Mouse (Mus musculus) hindbrain, postnatal 0 days (tissue): ENCODE data around the gene Rnf216. TPM values are rescaled to one million over a fixed set of nuclear protein-coding genes. Genes with fewer than 3 reads are reported as not detected.
A peak's percentile ranks its signal among the peaks of the same experiment; 100 is the strongest.

Source experiments
- ATAC-seq: fragments of 200-750 bp; cut with Nextera tagmentation; 2 replicates; pipeline ENCODE4 v1.8.0; 2017; ENCODE audit warnings: mild to moderate bottlenecking, moderate TSS enrichment, moderate library complexity
- DNase-seq: peaks from one replicate; pipeline ENCODE4 v3.0.0-alpha.2; 2015; ENCODE audit warnings: low spot score
- H3K27ac ChIP-seq: fragments of 300-500 bp; sonication (generic); 2 replicates; pipeline ENCODE4 v1.5.1; 2014; ENCODE audit warnings: mild to moderate bottlenecking
- H3K27me3 ChIP-seq: fragments of 300-500 bp; sonication (generic); 2 replicates; pipeline ENCODE4 v1.6.1; 2014; ENCODE audit warnings: low read length, mixed read lengths; ENCODE audit not compliant: insufficient read depth
- H3K36me3 ChIP-seq: fragments of 300-500 bp; sonication (generic); 2 replicates; pipeline ENCODE4 v1.6.1; 2014; ENCODE audit warnings: low read length, mixed read lengths; ENCODE audit not compliant: insufficient read depth
- H3K4me1 ChIP-seq: fragments of 300-500 bp; sonication (generic); 2 replicates; pipeline ENCODE4 v1.6.1; 2014; ENCODE audit warnings: antibody characterized with exemption, low read length, mixed read lengths; ENCODE audit not compliant: insufficient read depth
- H3K4me2 ChIP-seq: fragments of 300-500 bp; sonication (generic); 2 replicates; pipeline ENCODE4 v1.6.1; 2014; ENCODE audit warnings: low read depth, mild to moderate bottlenecking, low read length, moderate library complexity, mixed read lengths
- H3K4me3 ChIP-seq: fragments of 300-500 bp; sonication (generic); 2 replicates; pipeline ENCODE4 v1.5.1; 2014; ENCODE audit warnings: low read length
- H3K9ac ChIP-seq: fragments of 300-500 bp; sonication (generic); replicated peaks from 2 replicates; pipeline ENCODE4 v1.6.1; 2014; ENCODE audit warnings: mild to moderate bottlenecking, low read length, moderate library complexity, mixed read lengths
- H3K9me3 ChIP-seq: fragments of 300-500 bp; sonication (generic); 2 replicates; pipeline ENCODE4 v1.6.1; 2016; ENCODE audit warnings: low read length, mixed read lengths
- CTCF ChIP-seq: IDR thresholded peaks from 2 replicates; pipeline ENCODE4 v1.5.1; 2016; ENCODE audit warnings: antibody characterized with exemption, control low read depth, low read depth
- WGBS: fragments of 180-500 bp; shearing (Covaris S2); extraction: QIAGEN DNeasy Blood & Tissue Kit; methylation state at CpG from one replicate; pipeline ENCODE4 v1.1.7; 2014; 5-methylcytosine and 5-hydroxymethylcytosine counted together
- polyA plus RNA-seq: library from polyadenylated mRNA; unstranded; fragments of >200 nt; fragmentation: Nextera tagmentation; extraction: Ambion mirVana; gene quantifications from 2 replicates; pipeline ENCODE4 v1.2.1, GENCODE M21; 2015
- total RNA-seq: library from RNA; depleted of rRNA; stranded (reverse); fragments of >200 nt; gene quantifications from 2 replicates; pipeline ENCODE4 v1.2.3, GENCODE M21; 2014

Rnf216 gene
- total and polyA plus RNA-seq, 2 experiments from 2014 or later, result 25.3 to 28.0 TPM

GRCm38 (mm10) chr5:143127837-143128236, 15.0 kb upstream of the Rnf216 start:
- H3K36me3 ChIP-seq, result no peaks in the 10 kb centered on the region
- H3K27me3 ChIP-seq, result no peaks in the 10 kb centered on the region
- TF ChIP-seq CTCF, result no peak
- no peak overlapping the region for H3K27ac ChIP-seq
- no peaks in the 10 kb centered on the region for H3K9me3 ChIP-seq
- WGBS, result 69% methylated on average over 8 of the region's 8 CpGs
- no peak overlapping the region for H3K4me2 ChIP-seq
- DNase-seq (peak; percentile 17), ATAC-seq (no peak)
- no peak overlapping the region for H3K9ac ChIP-seq
- no peak overlapping the region for H3K4me3 ChIP-seq
- no peaks in the 10 kb centered on the region for H3K4me1 ChIP-seq

GRCm38 (mm10) chr5:143126908-143127307, 14.1 kb upstream of the Rnf216 start:
- DNase-seq, result no peak
- Histone ChIP-seq H3K9ac (no peak overlapping the region), H3K9me3 (no peaks in the 10 kb centered on the region)

GRCm38 (mm10) chr5:143126089-143126488, 13.3 kb upstream of the Rnf216 start:
- ATAC-seq (no peak), DNase-seq (no peak)
- H3K27ac ChIP-seq, result 0 out of 2 replicates have a peak overlapping the region, but pooled peaks have one; percentile 22
- WGBS, result 83% methylated on average over 9 of the region's 9 CpGs
- no peak for TF ChIP-seq CTCF
- H3K36me3 ChIP-seq, result no peaks in the 10 kb centered on the region
- H3K9me3 ChIP-seq, result no peaks in the 10 kb centered on the region
- H3K4me3 ChIP-seq, result no peak overlapping the region
- H3K9ac ChIP-seq, result no peak overlapping the region
- no peaks in the 10 kb centered on the region for H3K27me3 ChIP-seq
- no peaks in the 10 kb centered on the region for H3K4me1 ChIP-seq
- no peak overlapping the region for H3K4me2 ChIP-seq

More at GRCm38 (mm10) chr5:143126908-143127307, 14.1 kb upstream of the Rnf216 start:
- H3K4me3 ChIP-seq, result no peak overlapping the region
- no peaks in the 10 kb centered on the region for H3K27me3 ChIP-seq
- TF ChIP-seq CTCF, result no peak
- H3K27ac ChIP-seq, result no peak overlapping the region
- H3K36me3 ChIP-seq, result no peaks in the 10 kb centered on the region
- 71% methylated on average over 4 of the region's 4 CpGs for WGBS
- no peak overlapping the region for H3K4me2 ChIP-seq
- H3K4me1 ChIP-seq, result no peaks in the 10 kb centered on the region
- no peak for ATAC-seq

GRCm38 (mm10) chr5:143125601-143126000, 12.8 kb upstream of the Rnf216 start:
- H3K9me3 ChIP-seq, result no peaks in the 10 kb centered on the region
- WGBS, result 13% methylated on average over 7 of the region's 7 CpGs
- no peaks in the 10 kb centered on the region for H3K36me3 ChIP-seq
- ATAC-seq (peak; percentile 72; the same call in 1 of the 2 replicates), DNase-seq (peak; percentile 75)
- no peak overlapping the region for H3K4me3 ChIP-seq
- no peak overlapping the region for H3K9ac ChIP-seq
- peak overlapping the region; percentile 66 for H3K27ac ChIP-seq
- no peak overlapping the region for H3K4me2 ChIP-seq
- TF ChIP-seq CTCF, result no peak
- no peaks in the 10 kb centered on the region for H3K4me1 ChIP-seq
- H3K27me3 ChIP-seq, result no peaks in the 10 kb centered on the region

GRCm38 (mm10) chr5:143124805-143125378, 12.1 kb upstream of the Rnf216 start:
- H3K27ac ChIP-seq, result peak overlapping the region; percentile 66
- no peak for TF ChIP-seq CTCF
- H3K36me3 ChIP-seq, result no peaks in the 10 kb centered on the region
- no peaks in the 10 kb centered on the region for H3K27me3 ChIP-seq
- H3K4me2 ChIP-seq, result no peak overlapping the region
- ATAC-seq (no peak), DNase-seq (no peak)
- H3K4me3 ChIP-seq, result no peak overlapping the region
- no peaks in the 10 kb centered on the region for H3K4me1 ChIP-seq
- H3K9ac ChIP-seq, result no peak overlapping the region
- no peaks in the 10 kb centered on the region for H3K9me3 ChIP-seq
- WGBS, result 70% methylated on average over 4 of the region's 4 CpGs

GRCm38 (mm10) chr5:143122673-143123072, 9.9 kb upstream of the Rnf216 start:
- Histone ChIP-seq H3K4me1 (no peaks in the 10 kb centered on the region), H3K4me3 (no peak overlapping the region), H3K9ac (no peak overlapping the region), H3K9me3 (no peaks in the 10 kb centered on the region), H3K27me3 (no peaks in the 10 kb centered on the region), H3K4me2 (no peak overlapping the region), H3K36me3 (no peaks in the 10 kb centered on the region), H3K27ac (no peak overlapping the region)
- WGBS, result 27% methylated on average over 1 of the region's 1 CpGs
- TF ChIP-seq CTCF, result no peak
- DNase-seq (no peak), ATAC-seq (no peak)

- ATAC-seq (no peak), DNase-seq (no peak)
- 80% methylated on average over 8 of the region's 8 CpGs for WGBS
Measured at GRCm38 (mm10) chr5:143122125-143122524, 9.3 kb upstream of the Rnf216 start.

More at GRCm38 (mm10) chr5:143122125-143122524, 9.3 kb upstream of the Rnf216 start:
- Histone ChIP-seq H3K4me1 (no peaks in the 10 kb centered on the region), H3K36me3 (no peaks in the 10 kb centered on the region), H3K9ac (no peak overlapping the region), H3K27ac (no peak overlapping the region), H3K27me3 (no peaks in the 10 kb centered on the region), H3K9me3 (no peaks in the 10 kb centered on the region), H3K4me3 (no peak overlapping the region), H3K4me2 (no peak overlapping the region)
- TF ChIP-seq CTCF, result no peak
